Mouse (Mus musculus) CH12.LX (cell line): ENCODE results near the gene Fam78b. TPM values are rescaled to one million over a fixed set of nuclear protein-coding genes. Genes with fewer than 3 reads are reported as not detected.

ENCODE experiments used
- DNase-seq: peaks from one replicate; pipeline ENCODE4 v3.0.0-alpha.2; 2013; ENCODE audit errors: extremely low read depth
- H3K27ac ChIP-seq: 2 replicates; pipeline ENCODE4 v1.5.1; 2012; ENCODE audit warnings: low read depth, mild to moderate bottlenecking, control low read depth, moderate library complexity; ENCODE audit not compliant: insufficient read depth
- H3K27me3 ChIP-seq: replicated peaks from 2 replicates; pipeline ENCODE3; 2012; ENCODE audit warnings: inconsistent platforms
- H3K36me3 ChIP-seq, 2 experiments: replicated peaks in 1 of 2; 2 replicates each; pipeline versions ENCODE3 to v1.6.1; 2012; ENCODE audit warnings: inconsistent platforms in 1 of 2, low read length in 1 of 2, mild to moderate bottlenecking in 1 of 2, mixed read lengths in 1 of 2, moderate library complexity in 1 of 2; ENCODE audit not compliant: control insufficient read depth in 1 of 2, insufficient read depth in 1 of 2
- H3K4me1 ChIP-seq, 2 experiments: 2 replicates each; pipeline ENCODE4 v1.6.1; 2012; ENCODE audit warnings: inconsistent platforms in 1 of 2, moderate library complexity in 1 of 2; ENCODE audit not compliant: insufficient read depth in 2 of 2, control insufficient read depth in 1 of 2
- H3K4me2 ChIP-seq: 2 replicates; pipeline ENCODE4 v1.6.1; 2012; ENCODE audit warnings: low read depth, mild to moderate bottlenecking, control low read depth; ENCODE audit not compliant: poor library complexity, insufficient read depth, severe bottlenecking
- H3K4me3 ChIP-seq, 3 experiments: fragments of 150-350 bp in 1 of 3; sonication (generic) in 1 of 3; replicated peaks in 1 of 3; 2 replicates each; pipeline versions ENCODE3 to v1.5.1; 2011 to 2012; ENCODE audit warnings: low read depth in 2 of 3, low read length in 2 of 3, mild to moderate bottlenecking in 2 of 3, moderate library complexity in 2 of 3, control low read depth in 1 of 3, improper control_type of control experiment in 1 of 3, inconsistent platforms in 1 of 3, mixed read lengths in 1 of 3; ENCODE audit not compliant: poor library complexity in 1 of 3
- H3K79me2 ChIP-seq: replicated peaks from 2 replicates; pipeline ENCODE4 v1.6.1; 2012; ENCODE audit warnings: mild to moderate bottlenecking, moderate library complexity; ENCODE audit not compliant: control insufficient read depth, poor library complexity, insufficient read depth, severe bottlenecking; ENCODE audit errors: extremely low read depth
- H3K9ac ChIP-seq: 2 replicates; pipeline ENCODE4 v1.6.1; 2012; ENCODE audit warnings: low read depth, mild to moderate bottlenecking, control low read depth, moderate library complexity; ENCODE audit not compliant: insufficient read depth
- H3K9me3 ChIP-seq: replicated peaks from 2 replicates; pipeline ENCODE3; 2012; ENCODE audit warnings: low read length, inconsistent platforms, mixed read lengths
- CHD2 ChIP-seq: IDR thresholded peaks from 2 replicates; pipeline ENCODE4 v1.6.1; 2011; ENCODE audit warnings: low read length, improper control_type of control experiment
- ELF1 ChIP-seq: IDR thresholded peaks from 2 replicates; pipeline ENCODE4 v1.6.1; 2014; ENCODE audit warnings: low read depth, mild to moderate bottlenecking, inconsistent platforms, low read length, improper control_type of control experiment
- EP300 ChIP-seq: IDR thresholded peaks from 2 replicates; pipeline ENCODE4 v1.6.1; 2011; ENCODE audit warnings: low read length, improper control_type of control experiment
- ETS1 ChIP-seq: conservative IDR thresholded peaks from 2 replicates; pipeline ENCODE4 v1.6.1; 2012; ENCODE audit warnings: low read depth, mild to moderate bottlenecking, inconsistent platforms, low read length, improper control_type of control experiment, moderate library complexity
- GABPA ChIP-seq: IDR thresholded peaks from 2 replicates; pipeline ENCODE4 v1.6.1; 2012; ENCODE audit warnings: low read depth, low read length, improper control_type of control experiment, inconsistent platforms; ENCODE audit not compliant: insufficient replicate concordance
- HCFC1 ChIP-seq: IDR thresholded peaks from 2 replicates; pipeline ENCODE4 v1.6.1; 2012; ENCODE audit warnings: low read depth, mild to moderate bottlenecking, inconsistent platforms, low read length, improper control_type of control experiment
- IRF4 ChIP-seq: IDR thresholded peaks from 2 replicates; pipeline ENCODE4 v1.6.1; 2014; ENCODE audit warnings: low read depth, mild to moderate bottlenecking, inconsistent platforms, low read length, improper control_type of control experiment
- JUN ChIP-seq: IDR thresholded peaks from 2 replicates; pipeline ENCODE4 v1.6.1; 2011; ENCODE audit warnings: low read depth, mild to moderate bottlenecking, low read length, improper control_type of control experiment, moderate library complexity; ENCODE audit not compliant: insufficient read depth
- JUND ChIP-seq: conservative IDR thresholded peaks from 2 replicates; pipeline ENCODE4 v1.6.1; 2011; ENCODE audit warnings: low read depth, low read length, improper control_type of control experiment
- MAFK ChIP-seq: IDR thresholded peaks from 2 replicates; pipeline ENCODE4 v1.6.1; 2011; ENCODE audit warnings: low read length, improper control_type of control experiment; ENCODE audit not compliant: insufficient replicate concordance
- MAX ChIP-seq: IDR thresholded peaks from 2 replicates; pipeline ENCODE4 v1.6.1; 2011; ENCODE audit warnings: low read length, improper control_type of control experiment
- MXI1 ChIP-seq: IDR thresholded peaks from 2 replicates; pipeline ENCODE4 v1.6.1; 2011; ENCODE audit warnings: mild to moderate bottlenecking, low read depth, low read length, improper control_type of control experiment
- MYC ChIP-seq: IDR thresholded peaks from 2 replicates; pipeline ENCODE4 v1.6.1; 2011; ENCODE audit warnings: low read depth, mild to moderate bottlenecking, improper control_type of control experiment, low read length
- NRF1 ChIP-seq: IDR thresholded peaks from 2 replicates; pipeline ENCODE4 v1.6.1; 2014; ENCODE audit warnings: low read depth, mild to moderate bottlenecking, inconsistent platforms, low read length, improper control_type of control experiment, moderate library complexity
- PAX5 ChIP-seq: IDR thresholded peaks from 2 replicates; pipeline ENCODE4 v1.6.1; 2012; ENCODE audit warnings: low read length, inconsistent platforms, mixed read lengths
- POLR2A ChIP-seq: IDR thresholded peaks from 2 replicates; pipeline ENCODE4 v1.6.1; 2011; ENCODE audit warnings: low read depth, mild to moderate bottlenecking, improper control_type of control experiment, low read length
- POLR2AphosphoS2 ChIP-seq: IDR thresholded peaks from 2 replicates; pipeline ENCODE4 v1.6.1; 2011; ENCODE audit warnings: low read depth, low read length, improper control_type of control experiment
- RAD21 ChIP-seq: IDR thresholded peaks from 2 replicates; pipeline ENCODE4 v1.6.1; 2011; ENCODE audit warnings: low read depth, mild to moderate bottlenecking, low read length, improper control_type of control experiment, moderate library complexity
- SIN3A ChIP-seq: IDR thresholded peaks from 2 replicates; pipeline ENCODE4 v1.6.1; 2012; ENCODE audit warnings: low read length, improper control_type of control experiment, inconsistent platforms
- SMC3 ChIP-seq: IDR thresholded peaks from 2 replicates; pipeline ENCODE4 v1.6.1; 2011; ENCODE audit warnings: low read depth, low read length, improper control_type of control experiment
- TCF12 ChIP-seq: IDR thresholded peaks from 2 replicates; pipeline ENCODE4 v1.6.1; 2014; ENCODE audit warnings: low read depth, mild to moderate bottlenecking, inconsistent platforms, low read length, improper control_type of control experiment
- UBTF ChIP-seq: IDR thresholded peaks from 2 replicates; pipeline ENCODE4 v1.6.1; 2012; ENCODE audit warnings: low read depth, mild to moderate bottlenecking, inconsistent platforms, low read length, improper control_type of control experiment, moderate library complexity
- USF2 ChIP-seq: conservative IDR thresholded peaks from 2 replicates; pipeline ENCODE4 v1.6.1; 2011; ENCODE audit warnings: low read depth, low read length, improper control_type of control experiment
- ZC3H11A ChIP-seq: IDR thresholded peaks from 2 replicates; pipeline ENCODE4 v1.6.1; 2012; ENCODE audit warnings: low read depth, mild to moderate bottlenecking, inconsistent platforms, low read length, improper control_type of control experiment
- ZNF384 ChIP-seq: IDR thresholded peaks from 2 replicates; pipeline ENCODE4 v1.6.1; 2012; ENCODE audit warnings: low read depth, low read length, improper control_type of control experiment, inconsistent platforms
- dilution Hi-C: fragments of 300-500 bp; cut with MboI; formaldehyde crosslinking; loops from 2 replicates; pipeline ENCODE4 v1.14.3; 2020; ENCODE audit warnings: low sequenced_read_pairs; ENCODE audit not compliant: extremely low pct_unique_long_range_greater_than_20kb, extremely low pct_ligation_motif_present
- in situ Hi-C: fragments of 300-500 bp; cut with MboI; formaldehyde crosslinking; loops from 3 replicates; pipeline ENCODE4 v1.14.3; 2019; ENCODE audit warnings: low sequenced_read_pairs, low pct_ligation_motif_present, low pct_unique_long_range_greater_than_20kb, mixed read lengths
- polyA plus RNA-seq: library from polyadenylated mRNA; unstranded; fragments of >175 nt; gene quantifications from 2 replicates; pipeline ENCODE4 v1.2.1, GENCODE M21; 2012; ENCODE audit warnings: low read depth; ENCODE audit not compliant: insufficient read length
- total RNA-seq, 2 experiments: library from RNA; depleted of rRNA; stranded (reverse); fragments of 300-350 nt in 1 of 2; fragments of >200 nt in 1 of 2; gene quantifications; 2 replicates each; pipeline ENCODE4 v1.2.3; 2012 to 2014

Fam78b gene
- total and polyA plus RNA-seq, 3 experiments: not detected

DNA sequence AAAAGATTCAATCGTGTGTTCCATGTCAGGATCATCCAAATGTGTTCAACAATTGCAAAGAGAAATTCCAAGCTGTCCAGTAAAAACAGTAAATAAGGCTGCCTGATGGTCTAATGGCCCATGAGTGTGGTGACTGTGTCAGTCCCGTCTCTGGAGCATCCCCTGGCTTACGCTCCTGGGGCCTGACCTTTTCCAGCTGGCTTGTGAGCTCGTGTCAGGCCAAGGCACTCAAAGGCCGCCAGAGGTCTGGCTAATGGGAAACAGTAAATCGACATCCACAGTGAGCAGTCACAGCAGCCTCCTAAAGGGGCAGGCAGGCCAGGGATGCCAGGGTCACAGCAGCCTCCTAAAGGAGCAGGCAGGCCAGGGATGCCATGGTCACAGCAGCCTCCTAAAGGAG is 10.1 kb downstream of the Fam78b start:
- no peak for DNase-seq
- H3K4me3 ChIP-seq: no peak overlapping the region
- H3K36me3 ChIP-seq: no peaks in the 10 kb centered on the region
- in situ Hi-C loops: loop anchor here (25.0 kb wide), 1 partner anchor 574 kb away; no protein-coding TSS in a partner anchor
- no peaks in the 10 kb centered on the region for H3K4me1 ChIP-seq
- no peaks in the 10 kb centered on the region for H3K9me3 ChIP-seq
- H3K27me3 ChIP-seq: peaks cover 86% of the 10 kb centered on the region
- H3K4me2 ChIP-seq: no peak overlapping the region
- no peak overlapping the region for H3K27ac ChIP-seq
- dilution Hi-C loops: no loop called here
- H3K9ac ChIP-seq: no peak overlapping the region
- TF ChIP-seq UBTF (no peak), POLR2AphosphoS2 (no peak), CHD2 (no peak), MYC (no peak), GABPA (no peak), RAD21 (no peak), JUND (no peak), TCF12 (no peak), IRF4 (no peak), ETS1 (no peak)
- H3K79me2 ChIP-seq: no peaks in the 10 kb centered on the region

DNA sequence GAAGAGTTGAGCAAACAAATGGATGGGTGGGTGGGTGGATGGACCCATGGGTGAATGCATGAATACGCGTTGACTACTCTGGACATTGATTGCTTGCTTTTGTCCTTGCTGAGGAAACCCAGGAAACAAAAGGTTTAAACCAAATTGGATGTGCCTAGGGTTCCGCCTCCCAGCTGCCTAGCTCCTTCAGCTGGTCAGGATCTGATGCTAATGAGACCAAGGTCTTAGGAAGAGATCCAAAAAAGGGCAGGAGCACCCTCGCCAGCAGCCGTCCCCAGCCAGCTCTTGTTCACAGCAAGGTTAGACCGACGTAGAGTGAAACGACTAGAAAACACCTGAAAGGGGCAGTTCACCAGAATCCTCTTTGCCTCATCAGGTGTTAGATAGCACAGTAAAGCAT is 11.4 kb downstream of the Fam78b start:
- Histone ChIP-seq H3K9ac (no peak overlapping the region), H3K4me3 (no peak overlapping the region), H3K4me1 (no peaks in the 10 kb centered on the region), H3K27me3 (peaks cover 86% of the 10 kb centered on the region), H3K9me3 (no peaks in the 10 kb centered on the region), H3K79me2 (no peaks in the 10 kb centered on the region), H3K36me3 (no peaks in the 10 kb centered on the region), H3K4me2 (no peak overlapping the region), H3K27ac (no peak overlapping the region)
- in situ Hi-C loops (loop anchor here (25.0 kb wide), 1 partner anchor 575 kb away; no protein-coding TSS in a partner anchor), dilution Hi-C loops (no loop called here)
- no peak for DNase-seq
- TF ChIP-seq ELF1 (no peak), MAFK (no peak), ETS1 (no peak), CHD2 (no peak), MXI1 (no peak), JUN (no peak), MAX (no peak), PAX5 (no peak), SMC3 (no peak), ZNF384 (no peak), ZC3H11A (no peak), SIN3A (no peak), NRF1 (no peak), POLR2A (no peak), EP300 (no peak), USF2 (no peak), HCFC1 (no peak), GABPA (no peak)
